Mouse (Mus musculus) hindbrain, embryonic 16.5 days (tissue): Measurements from ENCODE around the gene Krt16. TPM values are rescaled to one million over a fixed set of nuclear protein-coding genes. Genes with fewer than 3 reads are reported as not detected.
"Not testable (repeated sequence)": the region's sequence is repeated elsewhere in the genome, so short reads cannot be mapped to it uniquely, and the experiment has no call there.

Experiments used
- ATAC-seq: fragments of 200-750 bp; cut with Nextera tagmentation; 2 replicates; pipeline ENCODE4 v1.8.0; 2017; ENCODE audit warnings: moderate TSS enrichment, moderate library complexity
- H3K27ac ChIP-seq: fragments of 300-500 bp; sonication (generic); 2 replicates; pipeline ENCODE4 v1.5.1; 2014; ENCODE audit warnings: low read depth, mild to moderate bottlenecking, control low read depth, low read length, moderate library complexity
- H3K27me3 ChIP-seq: fragments of 300-500 bp; sonication (generic); replicated peaks from 2 replicates; pipeline ENCODE4 v1.6.1; 2014; ENCODE audit warnings: low read length; ENCODE audit not compliant: control insufficient read depth, insufficient read depth
- H3K36me3 ChIP-seq: fragments of 300-500 bp; sonication (generic); 2 replicates; pipeline ENCODE4 v1.6.1; 2014; ENCODE audit warnings: mild to moderate bottlenecking, low read length, moderate library complexity, mixed read lengths; ENCODE audit not compliant: control insufficient read depth, insufficient read depth
- H3K4me1 ChIP-seq: fragments of 300-500 bp; sonication (generic); 2 replicates; pipeline ENCODE4 v1.6.1; 2014; ENCODE audit warnings: low read depth, low read length; ENCODE audit not compliant: control insufficient read depth, insufficient read depth
- H3K4me2 ChIP-seq: fragments of 300-500 bp; sonication (generic); 2 replicates; pipeline ENCODE4 v1.6.1; 2014; ENCODE audit warnings: mild to moderate bottlenecking, low read length, control low read depth, moderate library complexity
- H3K4me3 ChIP-seq: fragments of 300-500 bp; sonication (generic); 2 replicates; pipeline ENCODE4 v1.5.1; 2014; ENCODE audit warnings: mild to moderate bottlenecking, low read length, control low read depth, moderate library complexity
- H3K9ac ChIP-seq: fragments of 300-500 bp; sonication (generic); 2 replicates; pipeline ENCODE4 v1.6.1; 2014; ENCODE audit warnings: low read depth, mild to moderate bottlenecking, control low read depth, low read length, moderate library complexity
- H3K9me3 ChIP-seq: fragments of 300-500 bp; sonication (generic); 2 replicates; pipeline ENCODE4 v1.6.1; 2014; ENCODE audit warnings: mild to moderate bottlenecking, low read length, moderate library complexity; ENCODE audit not compliant: control insufficient read depth
- WGBS: fragments of 180-500 bp; shearing (Covaris S2); extraction: QIAGEN DNeasy Blood & Tissue Kit; methylation state at CpG from one replicate; pipeline ENCODE4 v1.1.7; 2014; 5-methylcytosine and 5-hydroxymethylcytosine counted together
- polyA plus RNA-seq: library from polyadenylated mRNA; unstranded; fragments of >200 nt; fragmentation: Nextera tagmentation; extraction: Ambion mirVana; gene quantifications from 2 replicates; pipeline ENCODE4 v1.2.1, GENCODE M21; 2015

The Krt16 gene
- polyA plus RNA-seq, 1 experiment from 2014 or later = not detected

- H3K27me3 ChIP-seq = no peaks in the 10 kb centered on the region
- no peak overlapping the region for H3K27ac ChIP-seq
- H3K4me1 ChIP-seq = no peaks in the 10 kb centered on the region
- H3K4me2 ChIP-seq = no peak overlapping the region
- H3K4me3 ChIP-seq = no peak overlapping the region
- ATAC-seq = no peak
- H3K9me3 ChIP-seq = no peaks in the 10 kb centered on the region
- WGBS = 78% methylated on average over 9 of the region's 9 CpGs
- no peaks in the 10 kb centered on the region for H3K36me3 ChIP-seq
- H3K9ac ChIP-seq = no peak overlapping the region
These were observed 12.5 kb upstream of the Krt16 start for GRCm38 (mm10) chr11:100261235-100261605.

DNA sequence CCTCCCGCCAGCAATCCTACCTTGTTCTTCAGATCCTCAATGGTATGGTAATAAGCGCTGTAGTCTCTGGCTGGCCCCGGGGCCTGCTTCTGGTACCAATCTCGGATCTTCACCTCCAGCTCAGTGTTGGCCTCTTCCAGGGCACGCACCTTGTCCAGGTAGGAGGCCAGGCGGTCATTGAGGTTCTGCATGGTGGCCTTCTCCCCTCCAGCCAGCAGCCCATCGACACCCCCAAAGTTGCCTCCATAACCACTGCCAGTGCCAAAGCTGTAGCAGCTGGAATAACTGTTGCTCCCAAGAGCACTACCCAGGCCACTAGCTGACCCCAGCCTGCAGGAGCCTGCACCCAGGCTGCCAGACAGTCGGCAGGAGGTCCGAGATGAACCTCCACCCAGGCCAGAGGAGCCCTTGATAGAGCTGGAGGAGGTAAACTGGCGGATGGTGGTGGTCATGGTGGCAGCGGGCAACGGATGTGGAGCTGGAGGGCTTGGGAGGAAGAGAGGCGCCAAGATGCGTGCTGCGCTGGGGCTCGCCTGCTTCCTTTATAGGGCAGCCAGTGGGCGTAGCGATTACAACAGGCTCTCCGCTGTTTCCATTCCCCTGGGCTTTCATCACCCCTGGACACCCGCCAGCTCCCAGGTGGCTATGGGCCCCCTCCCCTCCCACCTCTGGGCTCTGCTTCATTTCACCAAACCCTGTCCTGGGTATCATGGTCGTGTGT lies 12.0 kb upstream of the Krt16 start, which contains the start of gene Krt17:
Krt17 (minus strand) TSS at position 516 of the 721 bp plus-strand sequence.
- Histone ChIP-seq H3K27ac (no peak within 1 kb of the TSS), H3K27me3 (no peaks in the 10 kb centered on the region), H3K9me3 (no peaks in the 10 kb centered on the region), H3K9ac (no peak within 1 kb of the TSS), H3K4me1 (no peaks in the 10 kb centered on the region), H3K4me2 (no peak within 1 kb of the TSS), H3K36me3 (no peaks in the 10 kb centered on the region), H3K4me3 (no peak within 1 kb of the TSS)
- 77% methylated on average over 19 of the region's 21 CpGs for WGBS
- no peak for ATAC-seq

GRCm38 (mm10) chr11:100259079-100259478 lies 10.4 kb upstream of the Krt16 start:
- no peak for ATAC-seq
- Histone ChIP-seq H3K9ac (no peak overlapping the region), H3K9me3 (no peaks in the 10 kb centered on the region), H3K4me1 (no peaks in the 10 kb centered on the region), H3K36me3 (no peaks in the 10 kb centered on the region), H3K4me2 (no peak overlapping the region), H3K4me3 (no peak overlapping the region), H3K27ac (no peak overlapping the region), H3K27me3 (no peaks in the 10 kb centered on the region)
- 89% methylated on average over 9 of the region's 9 CpGs for WGBS

DNA sequence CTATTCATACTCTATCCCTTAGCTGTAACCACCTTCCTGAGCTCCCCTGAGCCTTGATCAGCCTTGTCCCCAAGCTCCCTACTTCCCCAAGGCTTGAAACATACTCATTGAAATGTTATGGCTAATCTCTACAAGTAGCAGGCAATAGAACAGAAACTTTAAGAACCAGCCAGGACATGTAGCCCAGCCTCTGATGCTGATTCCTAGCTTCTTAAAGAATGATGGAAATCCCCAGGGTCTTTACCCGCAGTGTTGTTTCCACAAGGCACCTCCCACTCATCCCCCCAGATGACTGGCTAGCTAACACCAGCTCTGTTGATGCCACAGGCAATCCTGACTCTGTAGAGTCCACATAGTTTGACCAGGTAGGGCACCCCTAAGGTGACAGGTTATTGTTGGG lies 9.3 kb upstream of the Krt16 start:
- Histone ChIP-seq H3K27ac (no peak overlapping the region), H3K4me2 (no peak overlapping the region), H3K4me1 (no peaks in the 10 kb centered on the region), H3K36me3 (no peaks in the 10 kb centered on the region), H3K9me3 (no peaks in the 10 kb centered on the region), H3K4me3 (no peak overlapping the region), H3K9ac (no peak overlapping the region), H3K27me3 (no peaks in the 10 kb centered on the region)
- no peak for ATAC-seq
- 91% methylated on average over 1 of the region's 1 CpGs for WGBS

GRCm38 (mm10) chr11:100255514-100255913 lies 6.8 kb upstream of the Krt16 start:
- no peaks in the 10 kb centered on the region for H3K9me3 ChIP-seq
- H3K36me3 ChIP-seq = no peaks in the 10 kb centered on the region
- no peaks in the 10 kb centered on the region for H3K4me1 ChIP-seq
- H3K9ac ChIP-seq = no peak overlapping the region
- no peak overlapping the region for H3K4me3 ChIP-seq
- no peak overlapping the region for H3K4me2 ChIP-seq
- no peak for ATAC-seq
- WGBS = 88% methylated on average over 6 of the region's 6 CpGs
- no peak overlapping the region for H3K27ac ChIP-seq
- no peaks in the 10 kb centered on the region for H3K27me3 ChIP-seq

DNA sequence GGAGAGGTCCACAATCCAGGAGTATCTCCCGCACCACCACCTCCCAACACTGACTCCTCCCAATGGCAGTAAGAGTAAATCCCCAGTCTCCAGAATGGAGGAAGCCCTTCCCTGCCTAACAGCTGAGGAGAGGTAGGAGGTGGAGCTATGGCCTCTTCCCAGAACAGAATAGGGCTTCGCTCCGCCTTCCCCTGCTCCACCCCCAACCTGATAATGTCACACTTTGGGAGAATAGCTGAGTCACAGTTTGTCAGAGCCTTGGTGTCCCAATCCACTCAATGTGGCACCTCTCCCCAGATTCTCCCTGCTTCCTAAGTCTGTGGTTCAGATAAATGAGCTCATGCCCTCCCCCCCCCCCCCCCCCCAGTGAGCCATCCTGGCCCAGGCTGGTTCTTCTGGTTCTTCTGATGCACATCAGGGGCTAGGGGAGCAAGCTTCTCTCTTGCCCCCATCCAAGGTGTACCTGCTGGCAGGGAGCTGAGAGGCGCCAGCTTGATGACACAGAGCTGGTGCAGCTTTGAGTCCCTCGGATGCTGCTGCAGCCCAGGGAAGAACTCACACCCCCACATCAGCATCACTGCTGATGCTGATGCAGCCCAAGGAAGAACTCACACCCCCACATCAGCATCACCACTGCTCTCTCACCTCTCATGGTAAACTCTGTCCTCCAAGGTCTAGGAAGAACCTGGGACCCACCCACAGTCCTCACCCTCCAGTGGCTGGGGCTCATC lies 5.8 kb upstream of the Krt16 start:
- H3K4me2 ChIP-seq = no peak overlapping the region
- H3K27me3 ChIP-seq = no peaks in the 10 kb centered on the region
- H3K9ac ChIP-seq = no peak overlapping the region
- H3K4me1 ChIP-seq = no peaks in the 10 kb centered on the region
- no peak overlapping the region for H3K4me3 ChIP-seq
- H3K27ac ChIP-seq = no peak overlapping the region
- 76% methylated on average over 5 of the region's 5 CpGs for WGBS
- ATAC-seq = no peak
- no peaks in the 10 kb centered on the region for H3K36me3 ChIP-seq
- no peaks in the 10 kb centered on the region for H3K9me3 ChIP-seq

DNA sequence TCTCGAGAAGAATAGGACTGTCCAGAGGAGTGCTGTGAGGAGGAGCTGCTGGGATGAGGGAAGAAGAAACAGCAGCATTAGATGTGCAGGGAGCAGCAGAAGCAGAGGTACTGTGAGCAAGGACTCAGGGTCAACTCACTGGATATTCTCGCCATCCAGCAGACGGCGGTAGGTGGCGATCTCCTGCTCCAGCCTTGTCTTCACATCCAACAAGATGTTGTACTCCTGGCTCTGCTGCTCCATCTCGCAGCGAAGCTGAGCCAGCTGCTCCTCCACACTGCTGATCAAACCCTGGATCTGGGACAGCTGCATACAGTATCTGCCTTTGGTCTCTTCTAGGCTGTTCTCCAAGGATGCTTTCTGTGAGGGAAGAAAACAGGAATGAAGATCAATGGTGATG lies 2.2 kb downstream of the Krt16 start:
- H3K9me3 ChIP-seq, H3K4me2 ChIP-seq, ATAC-seq, H3K9ac ChIP-seq, H3K27me3 ChIP-seq, H3K27ac ChIP-seq, H3K36me3 ChIP-seq, H3K4me1 ChIP-seq, H3K4me3 ChIP-seq: not testable (repeated sequence)
- 68% methylated on average over 7 of the region's 7 CpGs for WGBS

DNA sequence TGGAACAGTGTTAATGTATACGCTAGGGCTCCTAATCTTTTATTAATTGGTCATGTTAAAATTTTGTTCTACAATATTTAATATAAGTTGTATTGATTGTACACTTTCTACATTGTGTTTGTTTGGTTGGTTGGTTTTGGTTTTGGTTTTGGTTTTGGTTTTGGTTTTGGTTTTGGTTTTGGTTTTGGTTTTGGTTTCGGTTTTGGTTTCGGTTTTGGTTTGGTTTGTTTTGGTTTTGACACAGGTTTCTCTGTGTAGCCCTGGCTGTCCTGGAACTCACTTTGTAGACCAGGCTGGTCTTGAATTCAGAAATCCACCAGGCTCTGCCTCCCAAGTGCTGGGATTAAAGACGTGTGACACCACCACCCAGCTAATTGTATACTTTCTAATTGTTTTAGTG lies 8.4 kb downstream of the Krt16 start:
- H3K4me2 ChIP-seq, ATAC-seq, H3K27me3 ChIP-seq, H3K9me3 ChIP-seq, H3K27ac ChIP-seq, H3K9ac ChIP-seq, H3K36me3 ChIP-seq, H3K4me3 ChIP-seq, H3K4me1 ChIP-seq: not testable (repeated sequence)
- 92% methylated on average over 4 of the region's 4 CpGs for WGBS

DNA sequence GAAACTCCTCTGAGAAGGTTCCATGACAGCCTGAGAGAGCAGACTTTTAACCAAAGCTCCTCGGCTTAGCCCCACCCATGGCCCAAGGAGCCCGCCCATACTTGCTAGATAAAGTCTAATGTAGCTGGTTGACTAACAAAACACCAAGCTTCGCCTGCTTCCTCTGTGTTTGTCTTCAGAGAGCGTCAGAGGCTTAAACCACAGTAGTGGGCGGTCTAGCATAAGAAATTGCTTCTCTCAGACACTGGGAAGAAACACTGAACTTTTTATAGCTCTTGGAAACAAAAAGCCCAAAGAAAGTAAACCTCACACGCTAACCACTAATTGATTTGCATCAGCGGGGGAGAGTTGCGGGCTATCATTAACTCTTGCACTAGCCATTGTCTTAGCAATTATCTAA lies 27.0 kb downstream of the Krt16 start:
- ATAC-seq = no peak
- Histone ChIP-seq H3K36me3 (no peaks in the 10 kb centered on the region), H3K4me3 (no peak overlapping the region), H3K9me3 (peaks cover 4% of the 10 kb centered on the region; the same call in 1 of the 2 replicates), H3K4me1 (no peaks in the 10 kb centered on the region), H3K27me3 (no peaks in the 10 kb centered on the region), H3K27ac (no peak overlapping the region), H3K4me2 (no peak overlapping the region), H3K9ac (no peak overlapping the region)
- WGBS = 63% methylated on average over 8 of the region's 8 CpGs
